Mouse (Mus musculus): Measurements from ENCODE around the gene Fbxl19. TPM values are rescaled to one million over a fixed set of nuclear protein-coding genes. Genes with fewer than 3 reads are reported as not detected.
"Not testable (repeated sequence)": the region's sequence is repeated elsewhere in the genome, so short reads cannot be mapped to it uniquely, and the experiment has no call there.

Fbxl19 gene
- total and polyA plus RNA-seq, 3 experiments = 3.3 to 4.8 (median 3.4) TPM

GRCm38 (mm10) chr7:127771262-127771661, 26.9 kb downstream of the Fbxl19 start:
- no peak overlapping the region for H3K9ac ChIP-seq (ENCODE audit: low read depth, low read length)
- H3K27me3 ChIP-seq (ENCODE audit: control insufficient read depth, insufficient read depth, low read length) = no peaks in the 10 kb centered on the region
- H3K27ac ChIP-seq = no peak overlapping the region
- H3K36me3 ChIP-seq (ENCODE audit: control insufficient read depth, insufficient read depth, low read length) = no peaks in the 10 kb centered on the region
- H3K4me1 ChIP-seq (ENCODE audit: control insufficient read depth, insufficient read depth, low read length) = peaks cover 4% of the 10 kb centered on the region; the same call in 1 of the 2 replicates
- 69% methylated on average over 5 of the region's 5 CpGs for WGBS
- H3K4me3 ChIP-seq = no peak overlapping the region
- no peak for TF ChIP-seq CTCF (IDR thresholded peaks at IDR 0.05)
- TF ChIP-seq EP300 (IDR thresholded peaks at IDR 0.05; ENCODE audit: insufficient read depth, low read depth, low read length) = no peak
- no peak for TF ChIP-seq POLR2A (IDR thresholded peaks at IDR 0.05; ENCODE audit: insufficient read depth, low read depth, low read length)
- no peak for DNase-seq
- no peaks in the 10 kb centered on the region for H3K79me2 ChIP-seq (replicated peaks; ENCODE audit: control insufficient read depth, insufficient read depth, low read length)
- intact Hi-C loops (cut with DNase I) = no loop called here

GRCm38 (mm10) chr7:127772080-127772479, 27.7 kb downstream of the Fbxl19 start:
- Histone ChIP-seq H3K79me2 (replicated peaks; ENCODE audit: control insufficient read depth, insufficient read depth, low read length) (no peaks in the 10 kb centered on the region), H3K36me3 (ENCODE audit: control insufficient read depth, insufficient read depth, low read length) (no peaks in the 10 kb centered on the region), H3K27ac (no peak overlapping the region), H3K27me3 (ENCODE audit: control insufficient read depth, insufficient read depth, low read length) (no peaks in the 10 kb centered on the region), H3K4me1 (ENCODE audit: control insufficient read depth, insufficient read depth, low read length) (peaks cover 4% of the 10 kb centered on the region; the same call in 1 of the 2 replicates), H3K9ac (ENCODE audit: low read depth, low read length) (no peak overlapping the region), H3K4me3 (no peak overlapping the region)
- TF ChIP-seq EP300 (IDR thresholded peaks at IDR 0.05; ENCODE audit: insufficient read depth, low read depth, low read length) (no peak), POLR2A (IDR thresholded peaks at IDR 0.05; ENCODE audit: insufficient read depth, low read depth, low read length) (no peak), CTCF (IDR thresholded peaks at IDR 0.05) (no peak)
- no peak for DNase-seq
- intact Hi-C loops (cut with DNase I) = no loop called here
- 47% methylated on average over 3 of the region's 3 CpGs for WGBS

GRCm38 (mm10) chr7:127772557-127772956, 28.2 kb downstream of the Fbxl19 start:
- no peaks in the 10 kb centered on the region for H3K27me3 ChIP-seq (ENCODE audit: control insufficient read depth, insufficient read depth, low read length)
- WGBS = 88% methylated on average over 1 of the region's 1 CpGs
- DNase-seq = no peak
- H3K4me3 ChIP-seq = no peak overlapping the region
- H3K4me1 ChIP-seq (ENCODE audit: control insufficient read depth, insufficient read depth, low read length) = peaks cover 4% of the 10 kb centered on the region; the same call in 1 of the 2 replicates
- H3K79me2 ChIP-seq (replicated peaks; ENCODE audit: control insufficient read depth, insufficient read depth, low read length) = no peaks in the 10 kb centered on the region
- H3K9ac ChIP-seq (ENCODE audit: low read depth, low read length) = no peak overlapping the region
- intact Hi-C loops (cut with DNase I) = no loop called here
- TF ChIP-seq CTCF (IDR thresholded peaks at IDR 0.05) = no peak
- no peak for TF ChIP-seq POLR2A (IDR thresholded peaks at IDR 0.05; ENCODE audit: insufficient read depth, low read depth, low read length)
- no peak for TF ChIP-seq EP300 (IDR thresholded peaks at IDR 0.05; ENCODE audit: insufficient read depth, low read depth, low read length)
- H3K27ac ChIP-seq = no peak overlapping the region
- H3K36me3 ChIP-seq (ENCODE audit: control insufficient read depth, insufficient read depth, low read length) = no peaks in the 10 kb centered on the region

GRCm38 (mm10) chr7:127773664-127774384, 29.5 kb downstream of the Fbxl19 start:
- H3K79me2 ChIP-seq (replicated peaks; ENCODE audit: control insufficient read depth, insufficient read depth, low read length) = 0 out of 2 replicates have a peak, but pooled peaks cover 2% of the 10 kb centered on the region
- no peak overlapping the region for H3K9ac ChIP-seq (ENCODE audit: low read depth, low read length)
- TF ChIP-seq CTCF (IDR thresholded peaks at IDR 0.05) (peak; percentile 81), POLR2A (IDR thresholded peaks at IDR 0.05; ENCODE audit: insufficient read depth, low read depth, low read length) (no peak)
- intact Hi-C loops (cut with DNase I) = no loop called here
- H3K4me3 ChIP-seq = no peak overlapping the region
- DNase-seq = peak; percentile 53 to 64
- WGBS = 41% methylated on average over 9 of the region's 9 CpGs
- no peaks in the 10 kb centered on the region for H3K27me3 ChIP-seq (ENCODE audit: control insufficient read depth, insufficient read depth, low read length)
- peaks cover 2% of the 10 kb centered on the region for H3K36me3 ChIP-seq (ENCODE audit: control insufficient read depth, insufficient read depth, low read length)
- no peak overlapping the region for H3K27ac ChIP-seq
- peaks cover 4% of the 10 kb centered on the region; the same call in 1 of the 2 replicates for H3K4me1 ChIP-seq (ENCODE audit: control insufficient read depth, insufficient read depth, low read length)

GRCm38 (mm10) chr7:127775837-127776236, 31.5 kb downstream of the Fbxl19 start:
- Histone ChIP-seq H3K4me3 (peak overlapping the region; percentile 94), H3K27ac (peak overlapping the region; percentile 99), H3K9ac (ENCODE audit: low read depth, low read length) (peak overlapping the region; percentile 71)
- H3K27me3 ChIP-seq (ENCODE audit: control insufficient read depth, insufficient read depth, low read length); H3K36me3 ChIP-seq (ENCODE audit: control insufficient read depth, insufficient read depth, low read length); H3K4me1 ChIP-seq (ENCODE audit: control insufficient read depth, insufficient read depth, low read length); DNase-seq; H3K79me2 ChIP-seq (replicated peaks; ENCODE audit: control insufficient read depth, insufficient read depth, low read length): not testable (repeated sequence)
- intact Hi-C loops (cut with DNase I) = loop anchor here (5.0 kb wide), 1 partner anchor 101 kb away; the partner anchor contains the start of genes Zfp646 and Zfp668
- WGBS = 68% methylated on average over 7 of the region's 7 CpGs

- intact Hi-C loops (cut with DNase I) = loop anchor here (5.0 kb wide), 1 partner anchor 101 kb away; the partner anchor contains the start of genes Zfp646 and Zfp668
Measured at GRCm38 (mm10) chr7:127776426-127776825, 32.1 kb downstream of the Fbxl19 start, which contains the start of gene Setd1a. Gene Setd1a (plus strand): TSS chr7:127776670.

More at GRCm38 (mm10) chr7:127776426-127776825, 32.1 kb downstream of the Fbxl19 start, which contains the start of gene Setd1a:
- WGBS = under 1% methylated on average over 23 of the region's 23 CpGs
- no peaks in the 10 kb centered on the region for H3K27me3 ChIP-seq (ENCODE audit: control insufficient read depth, insufficient read depth, low read length)
- peak within 1 kb of the TSS; percentile 99 for H3K27ac ChIP-seq
- H3K79me2 ChIP-seq (replicated peaks; ENCODE audit: control insufficient read depth, insufficient read depth, low read length) = 0 out of 2 replicates have a peak, but pooled peaks cover 2% of the 10 kb centered on the region
- peak within 1 kb of the TSS; percentile 93 for H3K9ac ChIP-seq (ENCODE audit: low read depth, low read length)
- H3K4me3 ChIP-seq = peak within 1 kb of the TSS; percentile 94
- no peaks in the 10 kb centered on the region; the same call in 1 of the 2 replicates for H3K4me1 ChIP-seq (ENCODE audit: control insufficient read depth, insufficient read depth, low read length)
- TF ChIP-seq CTCF (IDR thresholded peaks at IDR 0.05) (no peak), EP300 (IDR thresholded peaks at IDR 0.05; ENCODE audit: insufficient read depth, low read depth, low read length) (peak; percentile 30; the same call in 1 of the 2 replicates), POLR2A (IDR thresholded peaks at IDR 0.05; ENCODE audit: insufficient read depth, low read depth, low read length) (peak; percentile 63)
- H3K36me3 ChIP-seq (ENCODE audit: control insufficient read depth, insufficient read depth, low read length) = peaks cover 4% of the 10 kb centered on the region
- DNase-seq = peak; percentile 88 to 93
